Mouse (Mus musculus) intestine, embryonic 15.5 days (tissue): ENCODE results near the gene Apbb1ip. TPM values are rescaled to one million over a fixed set of nuclear protein-coding genes. Genes with fewer than 3 reads are reported as not detected.
"Not testable (repeated sequence)": the region's sequence is repeated elsewhere in the genome, so short reads cannot be mapped to it uniquely, and the experiment has no call there.

Experiments used
- ATAC-seq: fragments of 200-750 bp; cut with Nextera tagmentation; 2 replicates; pipeline ENCODE4 v1.8.0; 2017; ENCODE audit warnings: moderate TSS enrichment, moderate library complexity
- H3K27ac ChIP-seq: fragments of 300-500 bp; sonication (generic); 2 replicates; pipeline ENCODE4 v1.5.1; 2015; ENCODE audit warnings: mild to moderate bottlenecking, inconsistent platforms
- H3K27me3 ChIP-seq: fragments of 300-500 bp; sonication (generic); replicated peaks from 2 replicates; pipeline ENCODE4 v1.6.1; 2015; ENCODE audit warnings: inconsistent platforms
- H3K36me3 ChIP-seq: fragments of 300-500 bp; sonication (generic); 2 replicates; pipeline ENCODE4 v1.6.1; 2015; ENCODE audit warnings: inconsistent platforms
- H3K4me1 ChIP-seq: fragments of 300-500 bp; sonication (generic); replicated peaks from 2 replicates; pipeline ENCODE4 v1.6.1; 2015; ENCODE audit warnings: inconsistent platforms
- H3K4me2 ChIP-seq: fragments of 300-500 bp; sonication (generic); replicated peaks from 2 replicates; pipeline ENCODE4 v1.6.1; 2015; ENCODE audit warnings: mild to moderate bottlenecking, inconsistent platforms
- H3K4me3 ChIP-seq: fragments of 300-500 bp; sonication (generic); replicated peaks from 2 replicates; pipeline ENCODE4 v1.5.1; 2015; ENCODE audit warnings: inconsistent platforms
- H3K9ac ChIP-seq: fragments of 300-500 bp; sonication (generic); 2 replicates; pipeline ENCODE4 v1.6.1; 2015; ENCODE audit warnings: inconsistent platforms
- H3K9me3 ChIP-seq: fragments of 300-500 bp; sonication (generic); 2 replicates; pipeline ENCODE4 v1.6.1; 2016; ENCODE audit warnings: inconsistent platforms
- WGBS: fragments of 180-500 bp; shearing (Covaris S2); methylation state at CpG from one replicate; pipeline ENCODE4 v1.1.7; 2015; 5-methylcytosine and 5-hydroxymethylcytosine counted together
- polyA plus RNA-seq: library from polyadenylated mRNA; unstranded; fragments of >200 nt; fragmentation: Nextera tagmentation; extraction: Ambion mirVana; gene quantifications from 2 replicates; pipeline ENCODE4 v1.2.1, GENCODE M21; 2015

Apbb1ip gene
- polyA plus RNA-seq, 1 experiment from 2014 or later, result 1.9 TPM

DNA sequence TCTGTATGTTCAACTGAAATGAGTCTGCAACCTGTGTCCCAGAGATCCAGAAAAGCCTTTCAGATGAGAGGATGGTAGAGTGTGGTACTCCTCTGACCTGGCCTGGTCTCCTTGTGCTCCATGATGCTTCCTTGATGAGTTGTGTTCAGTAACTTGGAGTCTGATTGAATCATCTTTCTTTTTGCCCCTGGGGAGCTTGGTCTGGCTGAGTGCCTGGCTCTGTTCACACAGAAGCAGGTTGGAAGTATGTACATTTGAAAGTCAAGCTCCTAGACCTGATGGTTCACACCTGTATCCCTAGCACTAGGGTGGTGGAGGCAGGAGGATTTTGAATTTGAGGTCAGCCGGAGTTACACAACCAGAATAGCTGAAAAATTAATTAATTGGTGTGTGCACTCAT lies 32.7 kb downstream of the Apbb1ip start:
- no peaks in the 10 kb centered on the region for H3K36me3 ChIP-seq
- ATAC-seq, result no peak
- WGBS, result 95% methylated on average over 1 of the region's 1 CpGs

DNA sequence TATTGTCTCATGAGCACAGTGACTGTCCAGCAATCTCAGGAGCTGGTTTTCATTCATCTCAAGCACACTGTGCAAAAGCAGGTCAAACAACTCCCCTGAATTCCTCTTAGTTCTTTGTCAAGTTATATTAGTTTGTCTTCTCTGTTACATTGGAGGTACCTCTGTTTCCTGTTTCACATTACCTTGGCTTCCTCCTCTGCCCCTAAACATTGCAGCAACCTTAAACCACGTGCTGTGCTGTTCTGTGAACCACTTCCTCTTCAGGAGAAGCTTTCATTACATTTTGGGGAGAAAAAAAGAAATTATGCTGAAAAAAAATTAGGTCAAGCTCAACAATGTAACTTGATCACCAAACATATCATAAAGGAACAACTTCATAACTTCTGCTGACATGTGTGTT lies 33.4 kb downstream of the Apbb1ip start:
- Histone ChIP-seq H3K36me3 (no peaks in the 10 kb centered on the region), H3K27ac (no peak overlapping the region), H3K9ac (no peak overlapping the region), H3K4me3 (no peak overlapping the region), H3K4me1 (no peaks in the 10 kb centered on the region), H3K9me3 (no peaks in the 10 kb centered on the region), H3K27me3 (no peaks in the 10 kb centered on the region), H3K4me2 (no peak overlapping the region)
- ATAC-seq, result no peak
- 46% methylated on average over 1 of the region's 1 CpGs for WGBS

More for the DNA sequence above, 32.7 kb downstream of the Apbb1ip start:
- H3K4me2 ChIP-seq, result no peak overlapping the region
- H3K9me3 ChIP-seq, result no peaks in the 10 kb centered on the region
- no peaks in the 10 kb centered on the region for H3K27me3 ChIP-seq
- H3K4me1 ChIP-seq, result no peaks in the 10 kb centered on the region
- H3K27ac ChIP-seq, result no peak overlapping the region
- H3K4me3 ChIP-seq, result no peak overlapping the region
- no peak overlapping the region for H3K9ac ChIP-seq

DNA sequence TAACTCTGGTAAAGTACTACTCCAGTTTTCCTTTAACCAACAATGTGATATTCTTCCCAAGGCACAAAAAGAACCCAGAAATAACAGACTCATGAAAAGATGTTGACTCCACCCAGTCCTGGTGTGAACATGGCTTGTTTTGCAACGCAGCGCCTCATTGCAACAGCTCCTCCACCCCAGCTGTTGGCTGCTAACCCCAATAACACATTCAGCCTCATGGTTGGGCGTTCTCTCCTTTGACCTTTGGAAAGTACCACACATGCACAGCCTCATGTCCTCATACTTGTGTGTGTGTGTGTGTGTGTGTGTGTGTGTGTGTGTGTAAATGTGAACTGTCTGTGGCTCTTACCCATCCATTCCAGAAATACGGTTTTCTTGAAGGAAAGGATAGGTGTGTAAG lies 37.0 kb downstream of the Apbb1ip start:
- Histone ChIP-seq H3K9ac (no peak overlapping the region), H3K9me3 (no peaks in the 10 kb centered on the region), H3K27ac (no peak overlapping the region), H3K4me2 (no peak overlapping the region), H3K4me1 (no peaks in the 10 kb centered on the region), H3K27me3 (no peaks in the 10 kb centered on the region), H3K4me3 (no peak overlapping the region), H3K36me3 (no peaks in the 10 kb centered on the region)
- 86% methylated on average over 4 of the region's 4 CpGs for WGBS
- ATAC-seq, result no peak

DNA sequence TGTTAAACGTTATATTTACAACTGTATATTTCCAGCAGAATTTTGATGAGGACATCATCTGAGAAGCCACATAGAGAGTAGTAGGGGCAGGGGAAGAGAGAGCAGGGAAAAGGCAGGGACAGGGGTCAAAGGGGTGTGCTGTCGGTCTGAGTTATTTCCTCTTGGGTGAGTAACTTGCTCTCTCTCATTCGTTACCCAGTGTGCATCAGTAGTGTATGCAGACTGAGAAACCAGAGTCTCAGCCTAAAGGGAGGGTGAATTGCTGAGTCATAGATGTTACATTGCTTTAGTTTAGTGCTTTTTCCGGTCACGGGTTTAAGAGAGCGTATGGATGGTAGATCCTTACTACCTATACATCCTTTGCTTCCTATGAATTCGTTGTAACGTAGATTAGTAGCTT lies 37.6 kb downstream of the Apbb1ip start:
- 78% methylated on average over 8 of the region's 8 CpGs for WGBS

DNA sequence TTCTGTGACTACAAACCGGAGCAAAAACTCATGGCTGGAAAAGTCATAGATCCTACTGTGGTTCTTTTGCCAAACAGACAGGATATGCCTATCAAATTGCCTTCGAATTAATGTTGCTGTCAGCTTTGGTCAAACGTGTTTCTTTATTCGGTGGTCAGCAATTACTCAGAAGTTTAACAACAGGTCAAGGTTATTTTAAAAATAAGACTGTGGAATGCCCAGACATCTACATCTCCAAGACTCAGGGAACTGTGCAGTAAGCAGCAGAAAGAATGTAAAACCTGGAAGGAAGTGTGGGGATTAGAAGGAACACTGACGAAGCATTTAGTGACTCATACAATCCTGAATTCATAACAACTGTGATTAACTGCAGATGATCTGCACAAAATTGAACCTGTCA lies 40.0 kb downstream of the Apbb1ip start:
- Histone ChIP-seq H3K4me2 (no peak overlapping the region), H3K4me3 (no peak overlapping the region), H3K36me3 (no peaks in the 10 kb centered on the region), H3K4me1 (no peaks in the 10 kb centered on the region), H3K9me3 (no peaks in the 10 kb centered on the region), H3K27ac (no peak overlapping the region), H3K27me3 (no peaks in the 10 kb centered on the region), H3K9ac (no peak overlapping the region)
- ATAC-seq, result no peak
- 71% methylated on average over 5 of the region's 5 CpGs for WGBS

More for the DNA sequence above, 37.6 kb downstream of the Apbb1ip start:
- H3K36me3 ChIP-seq, result no peaks in the 10 kb centered on the region
- H3K9ac ChIP-seq, result no peak overlapping the region
- H3K27ac ChIP-seq, result no peak overlapping the region
- no peak overlapping the region for H3K4me2 ChIP-seq
- H3K27me3 ChIP-seq, result no peaks in the 10 kb centered on the region
- no peak for ATAC-seq
- no peaks in the 10 kb centered on the region for H3K9me3 ChIP-seq
- H3K4me3 ChIP-seq, result no peak overlapping the region
- no peaks in the 10 kb centered on the region for H3K4me1 ChIP-seq

DNA sequence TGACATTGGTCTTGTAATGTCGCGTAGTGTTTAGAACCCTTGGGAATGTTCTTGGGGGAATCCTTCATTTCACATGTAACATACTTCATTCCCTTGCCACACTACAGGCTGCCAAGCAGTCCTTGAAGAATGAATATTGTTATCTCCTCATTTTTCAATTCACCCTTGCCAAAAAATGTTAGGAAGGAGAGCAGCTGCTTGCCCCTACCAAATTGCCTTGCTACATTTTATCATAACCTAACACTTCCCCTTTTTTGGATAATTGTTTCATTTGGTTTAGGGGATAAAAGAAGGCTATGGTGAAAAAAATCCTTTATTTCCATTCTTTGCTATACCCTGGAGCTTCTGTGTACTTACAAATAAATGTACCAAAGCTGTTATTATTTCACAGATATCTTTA lies 41.8 kb downstream of the Apbb1ip start:
- ATAC-seq, result no peak
- H3K4me2 ChIP-seq, result no peak overlapping the region
- no peak overlapping the region for H3K27ac ChIP-seq
- H3K9ac ChIP-seq, result no peak overlapping the region
- no peaks in the 10 kb centered on the region for H3K36me3 ChIP-seq
- H3K27me3 ChIP-seq, result no peaks in the 10 kb centered on the region
- H3K9me3 ChIP-seq, result no peaks in the 10 kb centered on the region
- 96% methylated on average over 2 of the region's 2 CpGs for WGBS
- no peak overlapping the region for H3K4me3 ChIP-seq
- no peaks in the 10 kb centered on the region for H3K4me1 ChIP-seq

DNA sequence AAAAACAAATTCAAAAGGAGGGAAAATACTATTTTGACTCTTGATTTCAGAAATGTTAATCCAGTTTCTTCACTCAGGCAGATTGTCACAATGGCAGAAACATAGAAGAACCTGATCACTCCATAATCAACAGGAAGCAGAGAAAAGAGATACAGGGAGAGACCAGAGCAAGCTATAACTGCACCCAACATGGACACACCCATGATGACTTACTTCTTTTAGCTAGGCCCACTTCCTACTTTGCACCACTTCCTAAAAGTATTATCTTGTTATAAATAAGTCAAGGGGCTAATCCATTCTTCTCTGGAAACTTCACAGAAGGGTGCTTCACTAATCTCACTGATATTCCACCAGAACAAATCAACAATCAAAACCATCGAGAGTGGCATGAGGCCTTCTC lies 42.3 kb downstream of the Apbb1ip start:
- ATAC-seq, result no peak
- no peak overlapping the region for H3K27ac ChIP-seq
- WGBS, result 62% methylated on average over 1 of the region's 1 CpGs
- no peak overlapping the region for H3K9ac ChIP-seq
- no peaks in the 10 kb centered on the region for H3K9me3 ChIP-seq
- no peak overlapping the region for H3K4me3 ChIP-seq
- no peaks in the 10 kb centered on the region for H3K4me1 ChIP-seq
- H3K27me3 ChIP-seq, result no peaks in the 10 kb centered on the region
- no peaks in the 10 kb centered on the region for H3K36me3 ChIP-seq
- no peak overlapping the region for H3K4me2 ChIP-seq

DNA sequence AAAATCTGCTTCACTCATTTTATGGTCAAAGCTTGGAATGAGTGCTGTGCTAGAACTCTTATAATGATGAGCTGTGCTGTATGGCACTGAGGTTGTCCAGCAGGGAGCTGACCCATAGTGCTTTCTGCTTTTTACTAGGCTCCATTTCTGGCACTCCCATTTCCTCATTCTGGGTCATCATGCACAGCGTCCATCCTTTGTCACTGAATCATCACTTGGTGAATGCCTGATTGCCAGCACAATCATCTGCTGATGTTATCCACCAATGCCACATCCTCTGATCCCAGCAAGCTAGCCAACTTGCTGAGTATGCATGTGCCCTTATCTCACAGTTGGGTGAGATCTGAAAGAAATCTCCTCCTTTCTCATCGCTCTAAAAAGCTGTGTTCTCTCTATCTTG lies 48.4 kb downstream of the Apbb1ip start:
- ATAC-seq, result no peak
- no peak overlapping the region for H3K4me2 ChIP-seq
- H3K9ac ChIP-seq, result no peak overlapping the region
- no peaks in the 10 kb centered on the region for H3K27me3 ChIP-seq
- no peaks in the 10 kb centered on the region for H3K9me3 ChIP-seq
- H3K36me3 ChIP-seq, result no peaks in the 10 kb centered on the region
- no peak overlapping the region for H3K27ac ChIP-seq
- H3K4me1 ChIP-seq, result no peaks in the 10 kb centered on the region
- no peak overlapping the region for H3K4me3 ChIP-seq
- 70% methylated on average over 2 of the region's 2 CpGs for WGBS

DNA sequence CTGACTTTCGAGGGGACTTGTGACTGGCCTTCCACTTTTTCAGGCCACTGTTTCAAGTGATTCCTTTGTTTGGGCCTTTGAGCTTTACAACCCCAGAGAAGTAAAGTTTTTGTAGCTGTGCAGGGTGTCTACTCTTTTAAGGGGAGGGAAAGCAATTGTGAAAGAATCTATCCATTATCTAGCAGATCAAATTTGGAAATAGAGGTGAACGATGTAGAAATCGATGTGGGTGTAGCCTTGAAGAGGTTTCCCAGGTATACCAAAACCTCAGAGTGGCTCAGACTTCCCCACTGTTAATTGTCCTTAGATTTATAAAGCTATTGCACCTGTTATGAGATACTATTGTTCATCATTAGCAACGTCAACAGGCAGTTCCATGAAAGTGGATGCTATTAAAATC lies 71.6 kb downstream of the Apbb1ip start:
- no peaks in the 10 kb centered on the region for H3K9me3 ChIP-seq
- no peak overlapping the region for H3K27ac ChIP-seq
- no peak overlapping the region for H3K4me3 ChIP-seq
- H3K9ac ChIP-seq, result no peak overlapping the region
- no peak overlapping the region for H3K4me2 ChIP-seq
- no peaks in the 10 kb centered on the region for H3K27me3 ChIP-seq
- no peaks in the 10 kb centered on the region for H3K4me1 ChIP-seq
- ATAC-seq, result no peak
- 87% methylated on average over 4 of the region's 4 CpGs for WGBS
- H3K36me3 ChIP-seq, result no peaks in the 10 kb centered on the region

DNA sequence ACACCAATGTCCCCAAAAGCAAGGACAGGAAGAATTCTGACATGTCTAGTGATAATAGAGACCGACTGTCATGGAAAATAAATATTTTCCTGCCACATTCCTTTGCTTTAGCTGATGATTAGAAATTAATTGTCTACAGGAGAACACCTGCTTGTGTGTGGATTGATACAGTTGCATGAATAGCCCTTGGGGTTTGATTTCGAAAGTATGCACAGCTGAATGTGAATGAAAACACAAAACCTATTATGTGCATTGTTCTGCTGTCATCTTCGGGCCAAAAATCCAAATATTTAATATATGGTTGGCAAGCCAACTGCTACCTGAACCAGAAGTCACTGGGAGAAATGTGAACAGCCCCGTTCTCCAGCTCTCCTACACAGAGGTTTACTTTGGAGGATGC lies 78.0 kb downstream of the Apbb1ip start:
- Histone ChIP-seq H3K9me3 (no peaks in the 10 kb centered on the region), H3K27ac (no peak overlapping the region), H3K4me2 (no peak overlapping the region), H3K4me3 (no peak overlapping the region), H3K4me1 (no peaks in the 10 kb centered on the region), H3K9ac (no peak overlapping the region), H3K36me3 (no peaks in the 10 kb centered on the region), H3K27me3 (no peaks in the 10 kb centered on the region)
- ATAC-seq, result no peak
- 80% methylated on average over 4 of the region's 4 CpGs for WGBS

DNA sequence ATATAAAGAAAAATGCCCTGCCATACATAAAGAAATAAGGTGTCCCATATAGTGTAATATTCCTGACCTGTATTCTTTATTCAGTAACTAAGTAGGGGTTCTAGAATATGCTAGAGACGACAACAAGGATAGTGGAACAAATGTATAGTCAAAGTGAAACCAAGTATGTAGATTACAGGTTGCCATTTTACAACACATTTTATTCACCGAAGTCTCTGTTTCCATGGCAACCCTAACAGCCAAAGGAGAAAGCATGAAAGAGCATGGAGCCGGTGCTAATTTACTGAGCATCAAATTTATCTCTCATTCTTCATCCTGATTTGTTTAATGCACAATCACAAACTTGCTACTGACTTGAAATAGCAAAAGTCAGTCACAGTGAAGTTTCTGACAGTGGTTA lies 83.6 kb downstream of the Apbb1ip start:
- Histone ChIP-seq H3K36me3 (no peaks in the 10 kb centered on the region), H3K4me2 (no peak overlapping the region), H3K4me1 (no peaks in the 10 kb centered on the region), H3K27me3 (no peaks in the 10 kb centered on the region), H3K9ac (no peak overlapping the region), H3K27ac (no peak overlapping the region), H3K9me3 (no peaks in the 10 kb centered on the region), H3K4me3 (no peak overlapping the region)
- WGBS, result 69% methylated on average over 3 of the region's 3 CpGs
- ATAC-seq, result no peak

DNA sequence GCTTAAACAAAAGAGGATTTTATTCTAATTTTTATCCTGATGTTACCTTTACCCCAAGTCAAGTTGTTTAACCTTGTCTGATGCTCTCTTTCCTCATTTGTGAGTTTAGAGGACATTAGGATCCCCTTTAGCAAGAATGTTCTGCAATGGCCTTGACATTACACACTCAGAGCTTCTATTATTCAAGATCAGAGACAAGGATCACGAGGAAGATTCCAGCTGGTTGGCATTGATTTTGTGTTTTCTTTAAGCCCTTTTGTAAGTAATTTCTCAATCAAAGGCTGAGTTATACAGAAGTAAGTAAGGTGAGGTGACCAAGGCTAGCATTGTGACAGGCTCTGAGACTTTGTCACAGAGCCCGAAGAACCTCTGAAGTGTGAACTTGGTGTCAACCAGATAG lies 88.3 kb downstream of the Apbb1ip start:
- Histone ChIP-seq H3K9me3 (no peaks in the 10 kb centered on the region), H3K9ac (no peak overlapping the region), H3K4me3 (no peak overlapping the region), H3K27ac (no peak overlapping the region), H3K36me3 (no peaks in the 10 kb centered on the region), H3K4me1 (no peaks in the 10 kb centered on the region), H3K27me3 (no peaks in the 10 kb centered on the region), H3K4me2 (no peak overlapping the region)
- 80% methylated on average over 2 of the region's 2 CpGs for WGBS
- no peak for ATAC-seq

DNA sequence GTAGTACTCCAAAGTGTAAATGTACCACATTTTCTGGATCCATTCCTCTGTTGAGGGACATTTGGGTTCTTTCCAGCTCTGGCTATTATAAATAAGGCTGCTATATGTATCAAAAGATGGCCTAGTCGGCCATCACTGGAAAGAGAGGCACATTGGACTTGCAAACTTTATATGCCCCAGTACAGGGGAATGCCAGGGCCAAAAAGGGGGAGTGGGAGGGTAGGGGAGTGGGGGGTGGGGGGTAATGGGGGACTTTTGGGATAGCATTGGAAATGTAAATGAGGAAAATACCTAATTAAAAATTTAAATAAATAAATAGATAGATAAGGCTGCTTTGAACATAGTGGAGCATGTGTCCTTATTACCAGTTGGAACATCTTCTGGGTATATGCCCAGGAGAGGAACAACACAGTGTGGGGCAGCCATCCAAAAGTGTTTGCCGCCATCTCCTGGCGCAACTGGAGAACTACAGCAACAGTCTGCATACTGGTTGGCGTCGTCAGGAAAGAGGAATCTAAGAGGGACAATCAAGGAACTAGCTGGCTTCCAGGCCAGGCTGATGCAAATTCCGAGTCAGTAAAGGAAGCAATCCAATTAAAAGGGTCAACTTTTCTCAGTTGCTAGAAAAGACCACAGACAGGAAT lies 90.6 kb downstream of the Apbb1ip start:
- peak; percentile 87 for ATAC-seq
- H3K9me3 ChIP-seq, result not testable (repeated sequence)
- 3% methylated on average over 6 of the region's 6 CpGs for WGBS

More for the DNA sequence above, 90.6 kb downstream of the Apbb1ip start:
- H3K27ac ChIP-seq, H3K36me3 ChIP-seq, H3K4me3 ChIP-seq, H3K4me2 ChIP-seq, H3K9ac ChIP-seq, H3K4me1 ChIP-seq, H3K27me3 ChIP-seq: not testable (repeated sequence)
